Mouse (Mus musculus): ENCODE results near the gene Kdsr.

Kdsr gene

DNA sequence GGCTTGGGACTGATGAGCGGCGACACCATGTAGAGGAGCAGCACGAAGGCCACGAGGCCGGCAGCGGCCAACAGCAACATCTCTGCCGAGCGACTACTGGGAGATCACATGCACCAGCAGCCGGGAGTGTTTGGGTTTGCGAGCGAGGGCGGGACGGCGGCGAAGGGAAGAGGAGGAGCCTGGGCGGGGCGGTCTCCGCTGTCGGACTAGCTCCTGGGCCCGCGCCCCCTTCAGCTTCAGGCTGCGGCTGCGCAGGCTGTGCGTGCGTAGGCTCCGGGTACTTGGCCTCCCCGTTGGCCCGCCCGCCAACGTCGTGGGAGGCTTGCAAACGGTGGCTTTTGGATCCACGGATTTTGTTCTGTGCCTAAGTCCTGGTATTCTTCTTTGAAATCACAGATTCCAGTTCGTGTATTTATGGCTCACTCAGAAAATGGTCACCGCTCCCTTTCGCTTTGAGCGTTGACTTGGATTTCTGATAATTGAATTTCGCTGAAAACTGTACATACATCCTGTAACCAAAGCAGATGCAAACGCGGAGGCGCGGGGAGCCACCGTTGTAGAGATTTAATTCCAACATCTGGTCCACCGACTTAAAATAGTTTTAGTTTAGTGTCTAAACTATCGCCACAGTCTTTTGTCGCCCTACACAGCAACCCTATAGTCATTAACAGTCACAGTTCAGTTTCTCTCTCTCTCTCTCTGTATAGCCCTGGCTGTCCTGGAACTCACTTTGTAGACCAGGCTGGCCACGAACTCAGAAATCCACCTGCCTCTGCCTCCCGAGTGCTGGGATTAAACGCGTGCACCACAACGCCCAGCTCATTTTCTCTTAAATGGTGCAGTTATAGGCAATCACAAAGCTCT lies at the start of gene Kdsr:
Gene Kdsr (minus strand): TSS at position 156 of the 864 bp plus-strand sequence.
- peak; percentile 97 for DNase-seq (ENCODE audit: low spot score)

DNA sequence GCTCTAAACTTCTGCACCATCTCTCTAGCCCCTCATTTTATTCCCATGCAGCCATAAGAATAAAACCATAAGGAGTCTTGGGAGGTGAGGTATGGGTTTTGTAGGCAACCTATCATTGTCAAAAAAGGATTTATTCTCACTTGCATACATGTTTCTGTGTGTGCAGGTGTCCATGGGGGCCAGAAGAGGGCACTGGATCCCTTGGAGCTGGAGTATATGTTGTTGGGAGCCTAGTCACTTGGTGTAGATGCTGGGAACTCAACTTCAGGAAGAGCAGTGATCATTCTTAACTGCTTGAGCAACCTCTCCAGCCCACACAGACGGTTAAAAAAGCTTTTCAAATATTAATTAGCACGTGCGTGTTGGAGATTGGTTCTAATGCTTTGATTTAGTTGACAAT lies 40.4 kb upstream of the Kdsr start:
- no peak for DNase-seq (ENCODE audit: low spot score)

DNA sequence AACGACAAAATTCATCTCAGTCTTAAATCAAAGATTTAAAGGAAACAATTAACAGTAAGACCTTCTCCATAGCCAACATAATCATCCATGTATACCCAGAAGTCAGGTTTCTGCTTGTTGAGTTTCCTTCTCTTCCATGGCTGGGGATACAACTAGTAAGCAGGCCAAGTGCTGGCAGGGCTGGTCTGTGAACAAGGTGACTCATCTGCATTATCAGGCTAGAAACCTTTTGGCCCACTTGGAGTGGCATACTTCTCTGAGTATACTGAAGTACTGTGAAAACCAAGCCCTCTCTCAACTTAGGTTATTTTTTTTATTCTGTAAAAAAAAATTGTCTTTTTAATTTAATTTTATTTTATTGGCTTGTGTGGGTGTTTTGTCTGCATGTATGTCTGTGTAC lies 39.9 kb upstream of the Kdsr start:
- no peak for DNase-seq (ENCODE audit: low spot score)

DNA sequence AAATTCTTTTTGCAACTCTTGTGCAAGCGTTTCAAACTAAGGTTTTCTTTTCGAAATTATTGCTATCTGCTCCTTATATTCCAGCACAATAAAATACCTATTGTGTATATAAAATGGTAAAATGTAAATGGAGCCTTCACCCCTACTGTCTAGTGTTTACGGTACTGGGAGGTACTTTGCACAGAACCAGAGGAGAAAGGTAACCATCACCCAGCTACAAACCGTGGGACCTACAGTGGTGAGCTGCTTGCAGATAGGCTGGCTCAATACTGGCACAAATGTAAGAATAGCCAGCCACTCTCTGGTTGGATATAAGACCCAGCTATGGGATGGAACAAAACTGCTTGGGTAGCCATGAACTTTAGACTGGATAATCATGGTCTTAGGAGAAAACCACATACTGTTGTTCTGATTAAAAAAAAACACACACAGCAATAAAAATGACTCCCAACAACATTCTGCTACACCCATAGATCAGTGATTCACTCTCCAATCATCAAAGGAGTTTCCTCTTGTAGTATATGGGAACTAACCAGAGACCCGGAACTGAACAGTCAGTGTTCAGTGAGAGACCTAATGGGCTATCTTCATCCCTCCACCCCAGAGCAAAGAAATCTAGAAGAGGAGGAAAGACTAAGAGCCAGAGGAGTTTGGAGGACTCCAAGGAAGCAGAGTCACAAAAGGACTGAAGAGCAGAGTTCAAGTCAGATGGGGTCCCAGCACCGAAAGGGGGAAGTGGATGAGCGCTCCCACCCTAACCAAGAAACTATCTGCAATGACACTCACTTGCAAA lies 37.7 kb upstream of the Kdsr start:
- no peak for DNase-seq (ENCODE audit: low spot score)

DNA sequence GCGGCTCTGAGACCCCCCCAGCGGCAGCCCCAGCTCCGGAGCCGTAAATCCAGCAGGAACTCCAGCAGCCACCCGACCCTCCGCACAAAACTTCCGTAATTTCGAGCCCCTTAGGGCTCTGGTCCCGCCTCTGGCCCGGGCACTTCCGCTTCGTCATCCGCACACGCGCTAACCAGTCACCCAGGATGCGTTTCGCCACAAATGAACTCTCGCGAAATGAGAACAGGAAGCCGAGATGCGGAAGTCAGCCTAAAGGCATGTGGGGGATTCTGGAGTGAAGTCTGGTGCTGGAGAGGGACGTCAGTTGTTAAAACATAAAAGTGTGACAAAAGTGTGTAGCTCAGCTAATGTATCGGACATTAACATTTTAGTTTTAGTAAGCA lies 37.0 kb upstream of the Kdsr start, which contains the start of gene Vps4b:
Gene Vps4b (minus strand): TSS at position 187 of the 383 bp plus-strand sequence.
- peak; percentile 98 for DNase-seq (ENCODE audit: low spot score)

DNA sequence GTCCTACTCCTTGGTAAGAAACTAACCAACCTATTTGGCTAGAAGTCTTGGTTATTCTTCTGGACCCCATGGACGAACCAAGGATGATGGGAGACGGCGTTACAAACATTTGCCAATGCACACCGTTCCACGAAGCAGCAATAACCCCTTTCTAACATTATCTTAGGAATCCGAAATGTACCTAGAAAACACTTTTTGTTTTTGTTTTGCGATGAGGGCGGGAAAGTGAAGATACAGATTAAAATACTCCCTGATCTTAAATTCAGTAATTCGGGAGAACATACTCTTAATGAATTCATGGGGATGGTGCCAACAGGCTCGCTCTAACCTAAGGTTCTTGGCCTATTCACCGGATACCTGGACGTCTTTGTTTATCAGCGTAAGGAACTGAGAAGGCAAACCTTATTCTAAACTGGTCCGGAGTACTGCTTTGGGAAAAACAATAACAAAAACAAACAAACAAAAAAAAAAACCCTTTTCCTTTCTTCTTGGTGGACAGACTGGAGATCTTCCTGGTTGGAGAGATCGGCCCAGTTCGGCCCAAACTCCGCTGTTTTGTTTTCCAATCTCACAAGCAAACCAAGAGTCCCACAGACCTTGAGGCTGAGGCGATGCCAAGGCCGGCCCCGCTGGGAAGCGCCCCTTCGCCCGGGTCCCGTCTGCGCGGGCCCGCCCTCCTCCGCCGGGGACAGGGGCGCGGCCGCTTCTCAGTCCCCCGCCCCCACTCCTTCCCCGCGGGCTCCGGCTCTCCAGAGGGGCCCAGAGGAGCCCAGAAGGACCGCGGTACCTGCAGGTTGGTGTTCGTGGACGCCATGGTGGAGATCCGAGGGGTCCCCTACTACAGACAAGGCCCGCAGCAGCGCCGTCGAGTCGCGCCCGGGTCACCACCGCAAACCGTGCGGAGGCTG lies 36.4 kb upstream of the Kdsr start:
- no peak for DNase-seq (ENCODE audit: low spot score)

DNA sequence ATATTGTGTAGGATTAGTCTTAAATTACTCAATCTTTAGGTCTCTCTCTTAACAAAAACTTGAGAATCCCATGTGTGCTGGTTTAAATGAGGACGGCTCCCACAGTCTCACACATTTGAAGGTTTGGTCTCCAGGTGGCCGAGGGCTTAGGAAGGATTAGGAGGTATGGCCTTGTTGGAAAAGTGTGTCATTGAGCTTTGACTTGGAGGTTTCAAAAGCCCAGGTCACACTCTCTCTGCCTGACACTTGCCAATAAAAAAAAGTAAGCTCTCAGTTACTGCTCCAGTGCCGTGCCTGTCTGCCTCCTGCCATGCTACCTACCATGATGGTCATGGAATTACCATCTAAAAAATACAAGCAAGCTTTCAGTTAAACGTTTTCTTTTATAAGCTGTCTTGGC lies 15.4 kb upstream of the Kdsr start:
- no peak for DNase-seq (ENCODE audit: low spot score)

DNA sequence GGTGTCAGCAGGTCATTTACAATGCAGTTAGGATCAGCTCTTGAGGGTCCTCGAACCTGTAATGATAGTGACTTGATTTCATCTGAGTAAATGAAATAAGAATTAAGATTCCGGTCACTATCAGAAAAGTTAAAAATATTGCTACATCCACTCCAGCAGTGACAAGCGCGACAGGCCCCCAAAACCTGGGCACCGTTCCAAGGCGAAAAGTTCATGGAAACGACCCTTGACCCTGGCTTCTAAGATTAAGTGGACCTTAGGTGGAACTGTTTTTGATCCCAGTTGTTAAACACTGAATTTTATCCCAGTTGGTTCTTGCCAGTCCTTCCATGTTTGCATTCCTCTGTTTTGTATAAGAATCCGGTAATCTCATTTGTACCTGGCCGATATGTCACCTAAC lies 14.6 kb upstream of the Kdsr start:
- DNase-seq (ENCODE audit: low spot score): no peak

DNA sequence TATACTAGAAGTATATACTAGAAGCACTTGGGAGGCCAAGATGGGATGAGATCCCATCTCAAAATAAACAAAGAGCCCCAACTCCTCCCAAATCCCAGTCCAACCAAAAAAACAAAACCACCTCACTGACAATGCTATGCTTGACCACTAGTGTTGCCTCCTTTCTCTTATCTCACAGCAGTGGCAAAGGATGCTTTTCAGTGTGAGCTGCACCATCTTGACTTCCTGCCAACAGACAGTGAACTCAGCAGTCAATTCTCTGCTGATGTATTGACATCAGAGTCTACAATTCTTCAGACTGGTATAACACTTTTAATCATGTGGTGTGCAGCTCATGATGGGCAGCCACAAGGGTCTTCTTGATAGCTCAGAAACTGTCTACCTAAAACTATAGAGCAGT lies 9.2 kb upstream of the Kdsr start:
- no peak for DNase-seq (ENCODE audit: low spot score)

DNA sequence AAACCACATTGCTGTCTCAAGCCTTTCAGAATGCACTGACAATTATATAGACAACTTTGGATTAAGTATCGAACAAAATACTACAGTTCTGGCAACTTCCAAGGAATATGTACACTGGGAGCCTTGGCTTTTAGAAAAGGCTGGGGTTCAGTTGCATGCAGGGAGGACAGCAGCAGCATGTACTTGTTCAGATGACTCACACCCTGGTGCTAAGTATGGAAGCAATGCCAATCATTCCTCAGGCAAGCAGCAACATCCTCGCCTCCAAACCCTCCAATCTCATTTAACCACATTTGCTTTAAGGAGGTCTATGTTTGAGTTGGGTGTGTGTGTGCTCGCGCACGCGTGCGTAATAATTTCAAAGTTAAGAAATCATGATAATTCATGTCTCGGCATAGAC lies 6.2 kb upstream of the Kdsr start:
- DNase-seq (ENCODE audit: low spot score): no peak

DNA sequence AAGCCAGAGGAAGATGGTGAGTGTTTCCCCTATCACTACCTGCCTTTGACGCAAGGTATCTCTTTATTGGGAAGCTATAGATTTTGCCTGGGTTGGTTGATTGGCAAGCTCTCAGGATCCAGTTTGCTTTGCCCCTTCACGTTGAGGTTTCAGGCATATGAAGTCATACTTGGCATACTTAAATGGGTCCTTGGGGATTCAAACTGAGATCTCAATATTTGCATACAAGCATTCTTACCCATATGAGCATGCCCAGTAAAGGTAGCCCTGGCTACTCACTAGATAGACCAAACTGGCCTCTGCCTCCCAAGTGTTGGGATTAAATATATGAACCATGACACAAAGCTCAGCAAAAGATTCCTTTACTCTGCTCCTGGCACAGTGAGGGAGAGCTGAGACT lies 5.3 kb upstream of the Kdsr start:
- DNase-seq (ENCODE audit: low spot score): no peak

DNA sequence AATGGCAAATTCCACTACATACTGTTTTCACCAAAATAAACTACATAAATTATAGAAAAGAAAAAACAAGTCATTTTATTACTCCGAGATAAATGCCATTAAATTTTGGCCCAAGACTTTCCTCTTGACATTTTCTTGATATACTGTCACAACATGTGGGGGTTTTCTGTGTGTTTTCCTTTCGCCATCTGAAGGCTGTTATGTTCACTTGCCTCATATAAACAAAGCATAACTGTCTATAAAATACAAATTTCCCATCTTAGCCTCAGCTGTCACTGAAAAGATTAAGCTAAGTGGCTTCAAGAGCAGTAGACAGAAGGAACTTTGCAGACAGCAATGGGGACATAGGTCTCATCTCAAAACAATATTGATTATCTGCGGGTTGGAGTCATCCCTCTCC lies 4.8 kb upstream of the Kdsr start:
- no peak for DNase-seq (ENCODE audit: low spot score)

DNA sequence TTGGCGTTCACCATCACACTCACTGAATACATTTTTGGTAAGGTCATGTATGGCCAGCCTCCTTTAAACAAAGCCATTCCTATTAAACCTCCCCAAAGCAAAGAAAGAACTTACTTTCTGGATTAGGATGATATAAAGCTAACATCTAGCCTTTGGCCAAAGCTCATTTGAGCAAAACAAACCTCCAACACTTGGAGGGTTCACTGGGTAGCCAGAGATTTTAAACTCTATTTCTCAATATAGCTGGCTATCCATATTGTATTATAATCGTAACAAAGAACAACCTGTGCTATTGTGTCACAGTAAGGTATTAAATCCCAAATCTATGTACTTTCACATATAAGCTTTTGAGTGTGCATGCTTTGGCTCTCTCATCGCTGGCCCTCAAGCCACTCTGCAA lies 1.2 kb upstream of the Kdsr start:
- no peak for DNase-seq (ENCODE audit: low spot score)

DNA sequence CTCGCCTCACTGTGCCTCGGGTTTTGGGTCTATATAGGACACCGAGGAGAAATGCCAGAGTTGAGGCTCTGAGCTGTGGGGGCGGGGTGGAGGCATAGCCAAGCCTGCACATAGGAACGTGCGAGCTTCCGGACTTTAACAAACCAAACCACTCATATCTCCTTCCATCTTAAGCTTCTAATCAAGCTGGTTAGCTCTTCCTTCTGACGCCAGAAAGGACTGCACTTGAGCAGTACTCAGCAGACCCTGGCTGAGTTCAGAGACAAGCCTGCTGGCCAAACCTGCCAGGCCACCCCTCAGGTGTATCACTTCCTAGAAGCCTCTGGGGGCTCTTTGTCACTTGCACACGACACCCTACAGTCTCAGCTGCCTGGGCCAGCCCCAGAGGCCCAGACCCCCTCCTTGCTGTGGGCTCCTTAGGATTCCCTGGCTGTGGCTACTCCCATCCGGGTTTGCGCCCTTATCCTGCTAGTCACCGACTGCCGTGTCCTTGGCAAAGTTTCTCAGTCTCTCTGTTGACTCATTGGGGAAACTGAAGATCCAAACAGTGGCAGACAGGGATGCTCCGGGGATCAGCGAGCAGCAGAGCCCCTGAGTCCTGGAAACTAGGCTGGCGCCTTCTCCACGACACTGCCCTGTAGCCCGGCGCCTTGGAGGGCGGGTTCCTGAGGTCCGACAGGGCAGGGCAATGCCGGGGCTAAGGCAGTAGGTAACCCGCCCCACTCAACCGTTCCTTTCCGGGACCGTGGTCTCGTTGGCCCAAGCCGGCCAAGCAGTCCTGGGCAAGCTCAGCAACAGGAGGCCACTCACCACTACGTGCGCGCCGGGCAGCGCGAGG lies 574 bp downstream of the Kdsr start:
- peak; percentile 17 for DNase-seq (ENCODE audit: low spot score)

DNA sequence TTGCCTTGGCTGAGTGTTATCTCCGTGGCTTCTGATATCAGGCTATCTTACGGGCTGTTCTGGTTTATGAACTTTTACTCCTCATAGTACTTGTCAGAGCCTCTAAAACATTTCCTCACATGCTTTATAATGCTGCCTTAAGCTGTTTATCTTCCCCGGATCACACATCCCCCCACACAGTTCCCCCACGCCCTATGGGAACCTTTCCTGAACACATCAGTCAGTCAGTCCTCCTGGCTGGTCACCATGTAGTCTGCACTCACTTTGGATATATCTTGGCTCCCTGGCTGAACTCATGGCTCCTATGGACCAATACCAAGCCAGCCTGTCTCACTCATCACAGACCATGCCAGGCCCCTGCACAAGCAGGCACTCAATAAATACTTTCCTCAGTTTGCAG lies 2.9 kb downstream of the Kdsr start:
- no peak for DNase-seq (ENCODE audit: low spot score)

DNA sequence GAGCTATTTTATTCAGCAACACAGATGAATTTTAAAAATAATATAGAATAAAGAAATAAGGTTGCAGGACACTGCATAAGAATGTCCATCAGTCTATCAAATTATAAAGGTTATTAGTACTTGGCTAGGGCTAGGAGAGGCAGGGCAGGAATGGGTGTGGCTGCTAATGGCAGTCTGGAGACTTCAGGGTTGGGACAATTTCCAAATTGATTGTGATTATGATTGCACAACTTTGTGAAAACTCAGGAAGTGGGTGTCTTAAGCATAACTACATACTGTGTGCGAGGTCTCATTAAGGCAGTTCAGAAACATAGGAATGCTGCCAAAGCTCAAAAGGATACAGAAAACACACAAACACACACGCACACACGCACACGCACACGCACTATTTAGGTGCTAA lies 7.5 kb downstream of the Kdsr start:
- no peak for DNase-seq (ENCODE audit: low spot score)

DNA sequence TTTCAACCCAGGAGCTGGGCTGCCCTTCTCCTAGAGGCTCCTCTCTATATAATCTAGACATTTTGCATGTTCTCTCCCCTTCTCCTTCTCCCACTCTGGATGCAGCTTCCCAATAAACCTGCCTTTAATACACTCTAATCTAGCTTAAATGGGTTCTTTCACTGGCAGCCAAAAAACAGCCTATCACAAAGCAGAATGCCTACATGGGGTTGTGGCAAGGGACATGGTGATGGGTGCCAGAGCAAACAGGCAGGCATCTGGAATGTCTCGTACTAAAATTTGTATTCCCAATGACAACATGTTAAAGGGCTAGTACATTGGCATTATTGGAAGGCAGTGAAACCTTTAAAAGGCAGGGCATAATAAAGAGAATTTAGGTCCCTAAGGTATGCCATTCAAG lies 8.9 kb downstream of the Kdsr start:
- no peak for DNase-seq (ENCODE audit: low spot score)

DNA sequence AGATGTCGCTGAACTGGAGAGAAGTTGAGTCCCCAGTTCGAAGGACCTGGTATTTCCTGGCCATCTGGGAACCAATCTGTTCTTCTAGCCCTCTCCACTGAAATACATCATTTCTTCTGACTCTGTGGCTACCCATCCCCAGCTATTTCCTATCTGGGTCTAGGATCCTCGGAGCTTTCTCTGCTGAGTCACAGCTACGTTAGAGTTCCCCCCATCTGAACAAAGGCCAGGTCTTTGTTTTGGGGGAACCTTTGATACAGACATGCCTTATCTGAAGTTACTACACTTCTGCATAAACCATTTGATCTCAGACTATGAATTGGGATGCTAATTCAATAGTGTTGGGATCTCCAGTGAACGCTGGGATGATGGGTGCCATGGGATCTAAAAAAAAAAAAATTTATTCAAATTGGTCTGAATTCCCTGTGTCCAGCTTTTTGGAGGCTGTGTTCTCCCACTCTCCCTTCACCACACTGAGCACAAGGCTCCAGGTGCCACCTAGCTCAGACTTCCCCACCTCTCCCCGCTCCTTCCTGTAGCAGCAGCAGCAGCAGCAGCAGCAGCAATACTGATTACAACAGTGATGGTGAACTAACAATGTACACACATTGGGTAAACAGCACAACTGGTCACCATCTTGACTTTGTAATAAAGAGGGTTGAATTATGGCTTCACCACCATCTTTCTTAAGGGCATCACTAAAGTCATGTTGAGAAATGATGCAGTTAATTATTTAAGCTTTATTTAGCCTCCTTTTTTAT lies 10.8 kb downstream of the Kdsr start:
- DNase-seq (ENCODE audit: low spot score): no peak

DNA sequence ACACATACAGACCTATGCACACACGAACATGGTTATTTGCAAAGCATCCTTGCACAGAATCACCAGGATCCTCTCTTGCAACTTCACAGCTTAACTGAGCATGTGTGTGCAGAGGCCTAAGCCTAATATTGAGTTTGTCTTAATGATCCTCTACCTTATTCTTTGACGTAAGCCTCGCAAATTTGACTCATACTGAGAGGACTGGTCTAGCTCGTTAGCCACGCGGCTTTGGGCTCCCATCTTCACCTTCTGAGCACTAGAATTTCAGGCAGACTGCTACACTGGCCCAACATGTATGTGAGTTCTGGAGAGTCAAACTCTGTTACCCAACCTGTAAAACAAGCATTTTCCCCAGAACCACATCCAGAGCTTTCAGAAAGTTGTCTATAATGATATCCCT lies 16.5 kb downstream of the Kdsr start:
- DNase-seq (ENCODE audit: low spot score): no peak

DNA sequence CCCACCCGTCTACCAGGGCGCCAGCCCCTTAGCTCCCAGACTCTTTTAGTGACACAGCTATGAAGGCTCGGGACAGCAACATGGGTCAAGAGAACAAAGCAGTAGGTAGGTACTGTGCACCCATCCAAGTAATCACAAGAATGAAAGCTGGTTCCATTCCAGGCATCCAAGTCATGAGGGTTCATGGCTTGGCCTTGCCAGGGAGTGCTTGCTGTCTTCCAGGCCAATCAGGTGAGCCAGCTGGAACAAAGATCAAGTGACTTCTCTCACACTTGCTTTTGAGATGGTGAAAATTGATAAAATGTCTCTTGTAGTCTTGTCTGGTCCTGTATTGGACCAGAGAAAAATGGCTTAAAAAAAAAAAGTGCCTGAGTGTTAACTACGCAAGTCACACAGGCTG lies 18.8 kb downstream of the Kdsr start:
- DNase-seq (ENCODE audit: low spot score): no peak

DNA sequence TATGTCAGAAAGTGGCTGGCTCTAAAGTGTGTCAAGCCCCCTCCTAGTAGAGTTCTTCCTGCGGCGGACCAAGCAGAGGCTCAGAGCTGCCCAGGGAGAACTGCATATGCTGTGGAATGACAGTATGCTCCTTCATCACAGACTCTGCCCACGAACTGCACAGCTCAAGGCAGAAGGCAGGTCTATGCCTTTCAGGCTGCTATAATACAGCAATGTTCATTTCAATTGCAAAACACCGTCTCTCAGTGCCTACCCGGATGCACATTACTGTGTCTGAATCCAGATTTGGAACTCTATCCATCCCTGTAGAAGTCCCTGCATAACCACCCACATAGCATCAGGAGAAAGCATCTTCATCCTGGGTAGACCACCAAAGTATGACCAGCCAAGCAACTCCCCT lies 19.7 kb downstream of the Kdsr start:
- no peak for DNase-seq (ENCODE audit: low spot score)

Data from embryo, embryonic 10 days (tissue).